Mouse (Mus musculus) erythroblast, embryonic 14.5 days (primary cell): ENCODE data around the gene Elf1. TPM values are rescaled to one million over a fixed set of nuclear protein-coding genes. Genes with fewer than 3 reads are reported as not detected.
A peak's percentile ranks its signal among the peaks of the same experiment; 100 is the strongest.

Experiments
- H3K27me3 ChIP-seq: 2 replicates; pipeline ENCODE4 v1.6.1; 2012; ENCODE audit warnings: inconsistent platforms; ENCODE audit not compliant: control insufficient read depth
- H3K36me3 ChIP-seq: 2 replicates; pipeline ENCODE4 v1.6.1; 2012; ENCODE audit warnings: mild to moderate bottlenecking, inconsistent platforms; ENCODE audit not compliant: control insufficient read depth
- H3K4me1 ChIP-seq: 2 replicates; pipeline ENCODE4 v1.6.1; 2012; ENCODE audit warnings: inconsistent platforms; ENCODE audit not compliant: control insufficient read depth
- H3K4me3 ChIP-seq: replicated peaks from 2 replicates; pipeline ENCODE3; 2012; ENCODE audit warnings: moderate library complexity, mild to moderate bottlenecking, inconsistent platforms
- H3K9me3 ChIP-seq: 2 replicates; pipeline ENCODE4 v1.6.1; 2012; ENCODE audit warnings: low read length, inconsistent platforms, mixed read lengths; ENCODE audit not compliant: control insufficient read depth
- GATA1 ChIP-seq: IDR thresholded peaks from 2 replicates; pipeline ENCODE4 v1.6.1; 2012; ENCODE audit warnings: low read length, inconsistent platforms, mixed read lengths
- TAL1 ChIP-seq: IDR thresholded peaks from 3 replicates; pipeline ENCODE4 v1.6.1; 2012; ENCODE audit warnings: low read length, inconsistent platforms, mixed read lengths
- polyA plus RNA-seq: library from polyadenylated mRNA; stranded (reverse); fragments of >175 nt; gene quantifications from 2 replicates; pipeline ENCODE4 v1.2.3, GENCODE M21; 2012

The Elf1 gene
- polyA plus RNA-seq, 1 experiment: 0.69 TPM

DNA sequence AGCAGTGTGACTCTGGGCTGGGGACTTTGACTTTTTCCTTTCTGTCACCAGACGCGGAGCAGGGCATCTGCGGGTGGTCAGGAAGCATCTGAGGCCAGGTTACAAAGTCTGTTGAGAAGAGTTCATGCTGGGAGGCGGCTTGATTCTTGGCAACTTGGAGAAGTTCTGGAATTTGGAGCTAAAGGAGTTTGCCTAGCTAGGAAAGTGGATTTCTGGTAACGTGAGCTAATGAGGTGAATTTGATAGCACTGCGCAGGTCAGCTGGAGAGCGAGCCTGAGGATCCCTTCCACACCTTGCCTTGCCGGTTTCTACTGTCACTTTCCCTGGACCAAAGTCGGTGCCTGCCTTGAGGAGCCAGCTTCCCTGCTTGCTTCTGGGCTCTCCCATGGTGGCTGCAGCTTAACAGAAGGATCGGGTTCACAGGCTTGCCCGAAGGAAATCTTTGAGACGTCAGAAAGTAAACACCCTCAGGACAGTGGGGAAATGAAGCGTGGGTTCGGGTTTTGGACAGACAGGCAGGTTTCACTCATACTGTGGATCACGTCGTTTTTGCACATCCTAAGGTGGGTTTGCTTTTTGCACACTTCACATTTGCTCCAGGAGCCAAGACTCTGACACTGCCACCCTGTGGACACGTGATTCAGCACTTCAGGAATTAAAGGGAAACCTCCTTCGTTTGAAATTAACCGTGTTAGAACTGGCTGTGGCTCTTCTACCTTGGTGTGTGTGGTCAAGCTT lies 6.2 kb downstream of the Elf1 start:
- Histone ChIP-seq H3K4me1 (peaks cover 66% of the 10 kb centered on the region), H3K9me3 (no peaks in the 10 kb centered on the region), H3K36me3 (peaks cover 76% of the 10 kb centered on the region), H3K4me3 (peak overlapping the region; percentile 63), H3K27me3 (no peaks in the 10 kb centered on the region)
- no peak for TF ChIP-seq GATA1
- no peak for TF ChIP-seq TAL1

DNA sequence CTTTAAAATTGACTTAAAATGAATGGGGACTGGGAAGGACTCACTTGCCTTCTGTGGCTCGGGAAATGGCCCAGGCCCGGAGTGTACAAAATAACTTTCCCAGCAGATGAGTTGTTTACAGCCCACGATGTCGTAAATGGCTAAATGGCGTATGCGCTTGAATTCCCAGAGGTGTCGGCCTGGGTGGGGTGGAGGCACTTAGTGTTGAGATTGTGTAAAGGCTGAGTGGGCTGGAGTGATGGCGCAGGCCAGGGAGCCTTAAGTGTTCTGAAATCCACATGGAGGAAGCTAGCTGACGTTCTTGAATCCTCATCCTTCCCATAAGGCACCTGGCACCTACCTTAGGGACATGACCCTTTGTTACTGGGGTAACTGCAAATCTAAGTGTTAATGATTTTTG lies 7.5 kb downstream of the Elf1 start:
- Histone ChIP-seq H3K4me3 (no peak overlapping the region), H3K27me3 (no peaks in the 10 kb centered on the region), H3K4me1 (peaks cover 57% of the 10 kb centered on the region), H3K9me3 (no peaks in the 10 kb centered on the region), H3K36me3 (peaks cover 81% of the 10 kb centered on the region)
- no peak for TF ChIP-seq GATA1
- no peak for TF ChIP-seq TAL1

DNA sequence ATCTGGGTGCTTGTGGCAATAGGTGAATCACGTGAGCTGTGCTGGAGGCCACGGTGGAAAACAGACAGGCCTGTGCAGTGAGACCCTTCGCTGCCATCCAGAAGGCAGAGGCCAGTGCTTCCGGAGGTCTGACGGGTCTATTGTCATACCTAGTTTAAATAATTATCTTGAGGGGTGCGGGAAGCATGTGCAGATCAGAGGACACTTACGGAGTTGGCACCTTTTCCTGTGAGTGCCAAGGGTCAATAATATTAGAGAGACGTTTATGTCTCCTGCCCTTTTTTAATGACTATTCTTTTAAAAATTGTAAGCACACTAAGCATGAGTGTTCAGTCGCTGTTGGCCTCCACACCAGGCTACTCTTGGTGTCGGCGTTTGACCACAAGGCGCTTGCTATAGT lies 8.2 kb downstream of the Elf1 start:
- no peaks in the 10 kb centered on the region for H3K9me3 ChIP-seq
- H3K27me3 ChIP-seq: no peaks in the 10 kb centered on the region
- TF ChIP-seq TAL1: no peak
- no peak for TF ChIP-seq GATA1
- H3K4me1 ChIP-seq: peaks cover 54% of the 10 kb centered on the region
- H3K36me3 ChIP-seq: peaks cover 80% of the 10 kb centered on the region
- no peak overlapping the region for H3K4me3 ChIP-seq

DNA sequence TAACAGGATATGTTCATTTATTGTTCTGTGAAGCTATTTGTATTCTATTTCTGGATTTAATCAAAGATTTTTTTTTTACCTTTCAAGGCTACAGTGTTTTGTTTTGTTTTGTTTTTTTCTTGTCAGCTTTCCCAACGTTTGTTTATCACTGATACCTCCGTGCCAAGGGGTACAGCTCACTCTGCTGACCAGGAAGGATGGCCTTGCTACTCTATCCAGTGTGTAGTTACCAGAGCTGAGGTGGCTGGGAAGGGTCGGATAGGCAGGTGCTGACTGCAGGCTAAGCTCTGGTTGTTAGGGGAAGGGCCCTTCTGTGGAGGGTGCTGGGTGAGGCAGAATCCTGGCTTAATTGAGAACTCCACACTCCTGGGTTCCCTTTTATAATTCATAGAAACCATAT lies 9.3 kb downstream of the Elf1 start:
- Histone ChIP-seq H3K4me1 (peaks cover 47% of the 10 kb centered on the region), H3K27me3 (no peaks in the 10 kb centered on the region), H3K36me3 (peaks cover 79% of the 10 kb centered on the region), H3K9me3 (no peaks in the 10 kb centered on the region), H3K4me3 (no peak overlapping the region)
- TF ChIP-seq GATA1 (no peak), TAL1 (no peak)

DNA sequence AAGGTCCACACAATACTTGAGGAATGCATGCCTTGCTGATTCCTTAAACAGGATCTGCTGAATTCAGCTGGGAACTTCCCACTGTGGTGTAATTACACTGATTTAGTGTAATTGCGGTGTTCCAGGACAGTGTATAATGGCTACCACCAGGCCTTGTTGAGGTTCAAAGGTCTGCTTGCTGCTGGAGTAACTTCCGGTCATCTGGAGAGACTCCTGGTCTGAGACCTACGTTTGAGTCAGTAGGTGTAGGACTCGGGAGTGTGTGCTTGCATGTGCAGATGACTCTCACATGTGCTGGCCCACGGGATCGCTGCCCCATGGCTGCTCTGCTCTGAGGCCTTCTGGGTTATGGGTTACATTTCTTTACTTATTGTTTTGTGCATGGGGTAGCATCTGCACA lies 13.4 kb downstream of the Elf1 start:
- H3K9me3 ChIP-seq: no peaks in the 10 kb centered on the region
- peaks cover 31% of the 10 kb centered on the region for H3K4me1 ChIP-seq
- H3K4me3 ChIP-seq: no peak overlapping the region
- no peaks in the 10 kb centered on the region for H3K27me3 ChIP-seq
- no peak for TF ChIP-seq GATA1
- TF ChIP-seq TAL1: no peak
- peaks cover 79% of the 10 kb centered on the region for H3K36me3 ChIP-seq

DNA sequence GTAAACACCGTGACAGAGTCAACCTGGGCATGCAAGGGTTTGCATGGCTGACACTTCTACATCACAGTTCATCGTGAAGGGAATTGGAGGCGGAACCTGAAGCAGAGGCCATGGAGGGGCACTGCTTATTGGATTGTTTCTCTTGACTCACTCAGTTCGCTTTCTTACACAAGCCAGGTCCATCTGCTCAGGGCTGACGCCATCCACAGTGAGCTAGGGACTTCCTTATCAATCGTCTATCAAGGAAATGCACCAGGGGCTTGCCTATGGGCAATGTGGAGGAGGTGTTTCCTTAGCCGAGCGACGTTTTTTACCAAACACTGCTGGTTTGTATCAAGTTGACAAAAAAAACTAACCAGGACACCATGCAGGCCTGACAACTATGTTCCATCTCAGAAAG lies 18.3 kb downstream of the Elf1 start:
- H3K9me3 ChIP-seq: no peaks in the 10 kb centered on the region; the same call in 1 of the 2 replicates
- TF ChIP-seq TAL1: no peak
- no peak for TF ChIP-seq GATA1
- H3K27me3 ChIP-seq: no peaks in the 10 kb centered on the region
- H3K4me1 ChIP-seq: peaks cover 69% of the 10 kb centered on the region
- peaks cover 74% of the 10 kb centered on the region for H3K36me3 ChIP-seq
- H3K4me3 ChIP-seq: no peak overlapping the region

DNA sequence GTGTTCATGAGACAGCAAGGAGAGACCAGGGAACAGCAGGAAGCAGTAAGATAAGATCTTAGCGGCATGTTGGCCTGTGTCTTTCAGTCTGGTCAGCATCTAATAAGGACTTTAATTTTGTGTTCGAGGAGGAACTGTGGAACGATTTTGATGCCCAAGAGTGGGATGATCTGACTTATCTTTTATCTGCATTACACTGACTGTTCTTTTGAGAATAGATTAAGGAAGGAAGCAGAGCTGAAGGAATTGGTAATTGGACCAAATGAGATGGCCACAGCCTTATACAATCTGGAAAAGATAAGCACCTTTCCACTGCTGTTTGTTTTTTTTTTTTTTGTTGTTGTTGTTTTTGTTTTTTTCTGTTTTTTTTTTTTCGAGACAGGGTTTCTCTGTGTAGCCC lies 19.8 kb downstream of the Elf1 start:
- peaks cover 77% of the 10 kb centered on the region for H3K4me1 ChIP-seq

DNA sequence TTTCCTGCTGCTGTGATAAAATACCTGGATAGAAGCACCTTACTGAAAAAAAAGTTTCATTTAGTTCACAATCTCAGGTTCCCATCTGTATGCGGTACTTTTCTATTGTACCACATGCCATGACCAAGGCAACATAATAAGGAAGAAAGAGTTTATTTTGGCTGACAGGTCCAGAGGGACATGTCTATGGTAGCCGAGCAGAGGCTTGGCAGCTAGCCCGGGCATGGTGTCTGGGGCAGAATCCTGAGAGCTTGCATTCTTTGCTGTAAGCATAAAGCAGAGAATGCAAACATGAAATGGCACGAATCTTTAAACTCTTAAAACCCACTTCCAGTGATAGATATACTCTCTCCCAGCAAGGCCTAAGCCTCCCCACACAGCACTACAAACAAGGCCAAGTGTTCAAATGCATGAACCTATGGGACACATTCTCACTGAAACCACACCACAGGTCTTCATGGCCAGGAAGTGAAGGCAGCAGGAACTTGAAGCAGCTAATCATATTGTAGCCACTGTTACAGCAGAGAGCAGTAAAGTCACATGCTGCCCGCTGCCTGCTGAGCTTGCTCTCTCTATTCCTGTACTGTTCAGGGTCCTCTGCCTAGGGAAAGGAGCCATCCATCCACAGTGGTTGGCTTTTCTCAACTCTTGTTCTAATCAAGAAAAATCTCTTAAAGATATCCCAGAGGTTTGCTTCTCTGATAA lies 22.5 kb downstream of the Elf1 start:
- Histone ChIP-seq H3K36me3 (peaks cover 65% of the 10 kb centered on the region), H3K9me3 (no peaks in the 10 kb centered on the region; the same call in 1 of the 2 replicates), H3K4me3 (no peak overlapping the region), H3K27me3 (no peaks in the 10 kb centered on the region), H3K4me1 (peaks cover 94% of the 10 kb centered on the region)
- TF ChIP-seq GATA1 (no peak), TAL1 (no peak)

More for the DNA sequence above, 19.8 kb downstream of the Elf1 start:
- Histone ChIP-seq H3K27me3 (no peaks in the 10 kb centered on the region), H3K9me3 (no peaks in the 10 kb centered on the region; the same call in 1 of the 2 replicates), H3K36me3 (peaks cover 61% of the 10 kb centered on the region), H3K4me3 (no peak overlapping the region)
- TF ChIP-seq TAL1 (no peak), GATA1 (peak; percentile 10; the same call in 1 of the 2 replicates)

DNA sequence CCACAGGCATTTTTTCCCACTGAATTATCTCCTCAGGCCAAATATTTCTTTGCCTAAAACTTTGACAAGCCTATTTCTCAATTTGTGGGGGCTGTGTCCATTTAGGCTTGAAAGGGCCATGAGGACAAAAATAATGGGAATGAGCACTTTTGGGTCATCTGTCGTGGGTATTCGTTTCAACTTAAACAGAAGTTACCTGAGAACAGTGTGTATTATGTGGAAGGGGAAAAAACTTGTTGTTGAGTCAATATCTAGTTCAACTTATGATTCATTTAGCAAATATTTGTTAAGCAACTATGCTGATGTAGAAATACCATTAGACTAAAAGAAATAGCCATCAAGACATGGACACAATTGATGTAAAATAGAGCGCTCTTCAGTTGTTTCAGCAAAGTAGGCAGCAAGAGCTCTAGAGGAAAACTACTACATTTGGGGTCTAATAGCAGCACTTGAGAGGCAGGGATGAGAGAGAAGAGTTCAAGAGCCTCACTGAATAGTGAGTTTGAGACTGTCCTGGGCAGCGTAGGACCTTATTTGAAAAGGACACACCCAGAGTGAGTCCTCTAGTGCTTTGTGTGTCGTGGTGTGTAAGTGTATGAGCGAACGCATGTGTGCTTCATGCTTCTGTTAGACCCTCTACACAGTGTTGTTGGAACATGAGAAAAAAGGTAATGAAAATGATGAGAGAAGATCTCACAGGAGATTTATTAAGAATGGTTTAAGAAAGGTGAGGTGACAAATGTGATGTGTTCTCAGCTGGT lies 23.4 kb downstream of the Elf1 start:
- H3K36me3 ChIP-seq: peaks cover 62% of the 10 kb centered on the region
- H3K4me1 ChIP-seq: peaks cover 91% of the 10 kb centered on the region
- H3K27me3 ChIP-seq: no peaks in the 10 kb centered on the region
- H3K4me3 ChIP-seq: no peak overlapping the region
- TF ChIP-seq TAL1 (no peak), GATA1 (no peak)
- no peaks in the 10 kb centered on the region; the same call in 1 of the 2 replicates for H3K9me3 ChIP-seq
